Mouse (Mus musculus): ENCODE measurements around the gene Tert.

DNA sequence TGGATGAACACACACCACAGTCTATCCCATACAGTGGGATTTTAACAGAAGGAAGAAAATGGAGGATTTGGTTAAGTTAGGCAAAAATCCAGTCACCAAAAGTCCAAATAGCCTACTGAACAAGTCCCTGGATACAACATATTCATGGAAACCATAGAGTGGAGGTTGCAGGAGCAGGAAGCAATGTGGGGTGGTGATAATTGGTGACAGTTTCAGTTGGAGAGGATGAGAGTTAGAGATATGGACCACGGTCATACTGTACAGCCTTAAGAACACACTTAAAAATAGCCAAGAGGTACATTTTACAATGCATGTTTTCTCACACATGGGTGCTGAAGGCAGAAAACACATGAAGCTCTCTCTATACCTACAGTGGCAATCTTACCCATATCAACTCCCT is 68.3 kb downstream of the Tert start:
- no peak for TF ChIP-seq GATA1 (IDR thresholded peaks at IDR 0.05; ENCODE audit: borderline replicate concordance, low read length)
- no peak for TF ChIP-seq FLI1 (IDR thresholded peaks at IDR 0.05; ENCODE audit: low read length)
